Mouse (Mus musculus) R1 (cell line): ENCODE measurements around the gene Kcnb1.

Experiments used
- DNase-seq: peaks from one replicate; pipeline ENCODE4 v3.0.0-alpha.2; 2018; ENCODE audit warnings: low read depth, low spot score

Kcnb1 gene

GRCm38 (mm10) chr2:167190076-167190399, at the start of gene Kcnb1:
Kcnb1 (minus strand) TSS chr2:167190155.
- DNase-seq, result peak; percentile 49

- no peak for DNase-seq
These were observed 49.3 kb upstream of the Kcnb1 start for GRCm38 (mm10) chr2:167239262-167239661.

- no peak for DNase-seq
These were observed 47.3 kb upstream of the Kcnb1 start for GRCm38 (mm10) chr2:167237224-167237623.

GRCm38 (mm10) chr2:167236174-167236573, 46.2 kb upstream of the Kcnb1 start:
- DNase-seq, result no peak

GRCm38 (mm10) chr2:167235338-167236018, 45.5 kb upstream of the Kcnb1 start:
- DNase-seq, result no peak

GRCm38 (mm10) chr2:167233771-167234170, 43.8 kb upstream of the Kcnb1 start:
- no peak for DNase-seq

GRCm38 (mm10) chr2:167233009-167233335, 43.0 kb upstream of the Kcnb1 start:
- DNase-seq, result no peak

- no peak for DNase-seq
These were observed 42.4 kb upstream of the Kcnb1 start for GRCm38 (mm10) chr2:167232132-167233008.

GRCm38 (mm10) chr2:167230554-167230953, 40.6 kb upstream of the Kcnb1 start:
- peak; percentile 78 for DNase-seq

GRCm38 (mm10) chr2:167224937-167225336, 35.0 kb upstream of the Kcnb1 start:
- DNase-seq, result no peak

- no peak for DNase-seq
These were observed 34.2 kb upstream of the Kcnb1 start for GRCm38 (mm10) chr2:167224194-167224593.

- peak; percentile 89 for DNase-seq
These were observed 32.2 kb upstream of the Kcnb1 start for GRCm38 (mm10) chr2:167222152-167222551.

GRCm38 (mm10) chr2:167221159-167221845, 31.3 kb upstream of the Kcnb1 start:
- DNase-seq, result peak; percentile 70

- DNase-seq, result peak; percentile 86
These were observed 30.8 kb upstream of the Kcnb1 start for GRCm38 (mm10) chr2:167220736-167221135.

- peak; percentile 88 for DNase-seq
These were observed 29.3 kb upstream of the Kcnb1 start for GRCm38 (mm10) chr2:167219154-167219775.

- no peak for DNase-seq
These were observed 23.7 kb upstream of the Kcnb1 start for GRCm38 (mm10) chr2:167213666-167214065.

- peak; percentile 72 for DNase-seq
These were observed 23.1 kb upstream of the Kcnb1 start for GRCm38 (mm10) chr2:167213076-167213475.

GRCm38 (mm10) chr2:167212551-167212950, 22.6 kb upstream of the Kcnb1 start:
- no peak for DNase-seq

- peak; percentile 72 for DNase-seq
These were observed 22.1 kb upstream of the Kcnb1 start for GRCm38 (mm10) chr2:167212089-167212488.

- no peak for DNase-seq
These were observed 19.9 kb upstream of the Kcnb1 start for GRCm38 (mm10) chr2:167209900-167210299.

GRCm38 (mm10) chr2:167208984-167209383, 19.0 kb upstream of the Kcnb1 start:
- no peak for DNase-seq
